Comparison of ENCODE assay signal across 12 mouse cellular contexts in genomic region chr19:5566316-5566715, GRCm38 (mm10). TPM values are rescaled to one million over a fixed set of nuclear protein-coding genes. Genes with fewer than 3 reads are reported as not detected.
DNase-seq lines count a peak whose midpoint lies in the region; ATAC-seq lines count a peak whose summit lies in the region.
"Had no signal": no experiment of that assay in that cellular context is flagged by ENCODE, and none has a peak within 500 bp of the region (broad histone marks: within the 10 kb centered on the region; RNA-seq: fewer than 3 reads in every experiment).

No protein-coding gene starts in this region.

- intact Hi-C loops in heart, postnatal 25 days (cut with DNase I), result no loop called here

- ATAC-seq in heart, embryonic 14.5 days (ENCODE audit: insufficient number of reproducible peaks, insufficient read depth, low FRiP score, low read depth), result no peak
- no peak for ATAC-seq in liver, embryonic 12.5 days

- no peak overlapping the region for H3K27ac ChIP-seq in heart, embryonic 14.5 days (replicated peaks in 1 of 2; ENCODE audit: control insufficient read depth in 1 of 2, insufficient read depth in 1 of 2, low read depth in 2 of 2, low read length in 2 of 2)
- no peak overlapping the region for H3K27ac ChIP-seq in liver, embryonic 12.5 days

- H3K9ac ChIP-seq in heart, embryonic 14.5 days (ENCODE audit: low read length), result no peak overlapping the region
- 0 out of 2 replicates have a peak overlapping the region, but pooled peaks have one; percentile 83 for H3K9ac ChIP-seq in liver, embryonic 12.5 days

- peaks cover 18% of the 10 kb centered on the region for H3K36me3 ChIP-seq in heart, embryonic 14.5 days (ENCODE audit: control insufficient read depth, insufficient read depth, low read length)
- peaks cover 24% of the 10 kb centered on the region for H3K36me3 ChIP-seq in liver, embryonic 12.5 days

- H3K4me3 ChIP-seq in heart, embryonic 14.5 days (ENCODE audit: control insufficient read depth in 1 of 2, insufficient read depth in 1 of 2, low read depth in 1 of 2, low read length in 2 of 2), result no peak overlapping the region
- H3K4me3 ChIP-seq in liver, embryonic 12.5 days, result 0 out of 2 replicates have a peak overlapping the region, but pooled peaks have one; percentile 81

- WGBS in heart, embryonic 14.5 days, result 58% methylated on average over 5 of the region's 5 CpGs
- 47% methylated on average over 5 of the region's 5 CpGs for WGBS in liver, embryonic 12.5 days (ENCODE audit: insufficient replicate concordance)

- H3K27me3 ChIP-seq in heart, embryonic 14.5 days (ENCODE audit: control insufficient read depth, insufficient read depth, low read length), result peaks cover 46% of the 10 kb centered on the region
- peaks cover 64% of the 10 kb centered on the region for H3K27me3 ChIP-seq in liver, embryonic 12.5 days (replicated peaks)

- DNase-seq in heart, postnatal 25 days (ENCODE audit: low spot score), result no peak
- peak; percentile 60 for DNase-seq in MN1 (ENCODE audit: low spot score)
- peak; percentile 77 for DNase-seq in kidney, adult 11 months
- DNase-seq in ovary, adult 18-20 months (ENCODE audit: low spot score), result no peak
- DNase-seq in spleen, postnatal 14 days (ENCODE audit: low spot score in 2 of 2), result no peak
- DNase-seq in gastrocnemius, adult 8-10 months (ENCODE audit: low spot score in 2 of 2), result no peak
- DNase-seq: heart, adult 18-20 months; lung, postnatal 4 days had no signal

- peak overlapping the region; percentile 98; the same call in 1 of the 2 replicates for H3K4me2 ChIP-seq in heart, embryonic 14.5 days (ENCODE audit: low read length)
- peak overlapping the region; percentile 98 for H3K4me2 ChIP-seq in liver, embryonic 12.5 days

- H3K4me1 ChIP-seq in heart, embryonic 14.5 days (ENCODE audit: control insufficient read depth in 2 of 2, insufficient read depth in 2 of 2, low read length in 2 of 2), result peaks cover 5 to 17% of the 10 kb centered on the region in 2 experiments; a peak in 3 of 4 replicates
- H3K4me1 ChIP-seq in liver, embryonic 12.5 days, result peaks cover 38% of the 10 kb centered on the region

- no peaks in the 10 kb centered on the region for H3K9me3 ChIP-seq in heart, embryonic 14.5 days (ENCODE audit: control insufficient read depth, low read length)
- no peaks in the 10 kb centered on the region for H3K9me3 ChIP-seq in liver, embryonic 12.5 days (replicated peaks)
- H3K9me3 ChIP-seq: G1E had no signal

RNA-seq across cellular contexts. Expression of gene Ap5b1, which starts 1.5 kb away (rescaled TPM):
- polyA plus RNA-seq in heart, embryonic 14.5 days (2014; fragmentation: Nextera tagmentation; extraction: Ambion mirVana), result 2.5 and 3.0 TPM in 2 replicates
- total RNA-seq in heart, postnatal 25 days (2021), result 1 to 10 TPM; 3.0 to 3.2 TPM
- 3.4 and 3.5 TPM in 2 replicates for polyA plus RNA-seq in liver, embryonic 12.5 days (2016; fragmentation: Nextera tagmentation; extraction: Ambion mirVana)
- total RNA-seq in gastrocnemius, adult 8-10 months (2022), result 1 to 10 TPM; 2.0 to 2.6 (median 2.5) TPM

RNA-seq across cellular contexts. Expression of gene Ovol1, which starts 5.9 kb away (rescaled TPM):
- polyA plus RNA-seq in heart, embryonic 14.5 days (2014; fragmentation: Nextera tagmentation; extraction: Ambion mirVana), result 0.09 TPM in 1 of 2 replicates, not detected in the other
- total RNA-seq in heart, postnatal 25 days (2021), result not detected
- polyA plus RNA-seq in liver, embryonic 12.5 days (2016; fragmentation: Nextera tagmentation; extraction: Ambion mirVana), result not detected in 2 replicates
- total RNA-seq in gastrocnemius, adult 8-10 months (2022), result not detected
- total RNA-seq: heart, adult 18-20 months; layer of hippocampus, adult 2 months had no signal
- polyA plus RNA-seq: G1E had no signal

RNA-seq across cellular contexts. Expression of gene Rnaseh2c, which starts 35.4 kb away (rescaled TPM):
- polyA plus RNA-seq in heart, embryonic 14.5 days (2014; fragmentation: Nextera tagmentation; extraction: Ambion mirVana), result 68.8 and 78.5 TPM in 2 replicates
- total RNA-seq in heart, postnatal 25 days (2021), result 10 to 100 TPM; 43.7 to 49.7 TPM
- 171 and 177 TPM in 2 replicates for polyA plus RNA-seq in liver, embryonic 12.5 days (2016; fragmentation: Nextera tagmentation; extraction: Ambion mirVana)
- 10 to 100 TPM; 40.5 to 63.8 (median 50.9) TPM for total RNA-seq in gastrocnemius, adult 8-10 months (2022)

RNA-seq across cellular contexts. Expression of gene Kat5, which starts 43.7 kb away (rescaled TPM):
- polyA plus RNA-seq in heart, embryonic 14.5 days (2014; fragmentation: Nextera tagmentation; extraction: Ambion mirVana), result 19.7 and 20.0 TPM in 2 replicates
- total RNA-seq in heart, postnatal 25 days (2021), result 10 to 100 TPM; 24.8 to 26.5 TPM
- polyA plus RNA-seq in liver, embryonic 12.5 days (2016; fragmentation: Nextera tagmentation; extraction: Ambion mirVana), result 24.9 and 26.8 TPM in 2 replicates
- 10 to 100 TPM; 17.2 to 23.9 (median 21.6) TPM for total RNA-seq in gastrocnemius, adult 8-10 months (2022)

RNA-seq across cellular contexts. Expression of gene Snx32, which starts 56.0 kb away (rescaled TPM):
- polyA plus RNA-seq in heart, embryonic 14.5 days (2014; fragmentation: Nextera tagmentation; extraction: Ambion mirVana), result 16.5 and 17.9 TPM in 2 replicates
- 1 to 10 TPM; 6.2 to 8.1 TPM for total RNA-seq in heart, postnatal 25 days (2021)
- 7.5 and 8.8 TPM in 2 replicates for polyA plus RNA-seq in liver, embryonic 12.5 days (2016; fragmentation: Nextera tagmentation; extraction: Ambion mirVana)
- total RNA-seq in gastrocnemius, adult 8-10 months (2022), result 1 to 10 TPM; 5.3 to 6.4 (median 5.9) TPM

Comparison
In these comparisons a context has a peak if more than half of its experiments do, and no peak if none do; other contexts are left out.
1. DNase-seq: peak in MN1 (single experiment) and kidney, adult 11 months (single experiment); none in heart, postnatal 25 days (single experiment), ovary, adult 18-20 months (single experiment), spleen, postnatal 14 days (0 of 2) and gastrocnemius, adult 8-10 months (0 of 2).